12 mouse cellular contexts compared by ENCODE assay signal in the genomic region with DNA sequence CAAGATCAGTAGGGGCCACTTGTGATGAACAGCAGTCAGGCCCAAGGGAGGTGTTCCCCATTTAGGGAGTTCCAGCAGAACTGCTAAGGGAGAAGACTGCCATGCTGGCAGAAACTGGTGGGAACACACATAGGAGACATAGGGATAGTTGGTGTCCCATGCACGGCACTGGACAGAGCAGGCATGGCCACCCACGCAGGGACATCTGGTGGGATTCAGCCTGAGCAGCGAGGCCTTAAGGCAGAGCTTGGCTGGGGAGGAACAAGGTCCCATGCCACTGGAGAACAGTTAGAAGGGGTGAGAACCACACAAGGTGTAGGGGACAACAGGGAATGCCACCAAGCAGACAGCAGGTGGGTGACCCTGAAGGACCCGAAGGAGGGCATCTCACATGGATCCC. TPM values are rescaled to one million over a fixed set of nuclear protein-coding genes. Genes with fewer than 3 reads are reported as not detected.
DNase-seq lines count a peak whose midpoint lies in the region; ATAC-seq and TF ChIP-seq lines count a peak whose summit lies in the region.
"Had no signal": no experiment of that assay in that cellular context is flagged by ENCODE, and none has a peak within 500 bp of the region (broad histone marks: within the 10 kb centered on the region; RNA-seq: fewer than 3 reads in every experiment).

No protein-coding gene starts in this region.

- TF ChIP-seq POLR2A in olfactory bulb, adult 2 months (IDR thresholded peaks at IDR 0.05; ENCODE audit: insufficient read depth, low read depth, low read length), result no peak

- H3K9ac ChIP-seq in forebrain, embryonic 15.5 days (replicated peaks), result no peak overlapping the region; the same call in 1 of the 2 replicates
- H3K9ac ChIP-seq: liver, embryonic 15.5 days had no signal

- H3K27ac ChIP-seq in layer of hippocampus, adult 2 months, result peak overlapping the region; percentile 81; the same call in 1 of the 2 replicates
- peak overlapping the region; percentile 95 for H3K27ac ChIP-seq in forebrain, embryonic 15.5 days (replicated peaks)
- H3K27ac ChIP-seq in limb, embryonic 10.5 days, result peak overlapping the region; percentile 86
- peak overlapping the region; percentile 17 for H3K27ac ChIP-seq in olfactory bulb, adult 2 months (ENCODE audit: insufficient read depth, low read depth, low read length)
- H3K27ac ChIP-seq: kidney, postnatal 0 days; liver, embryonic 15.5 days; macrophage had no signal

- H3K4me2 ChIP-seq in forebrain, embryonic 15.5 days (replicated peaks), result 0 out of 2 replicates have a peak overlapping the region, but pooled peaks have one; percentile 2
- H3K4me2 ChIP-seq: liver, embryonic 15.5 days had no signal

- no peaks in the 10 kb centered on the region for H3K9me3 ChIP-seq in forebrain, embryonic 15.5 days
- H3K9me3 ChIP-seq in limb, embryonic 10.5 days (replicated peaks), result no peaks in the 10 kb centered on the region
- H3K9me3 ChIP-seq: liver, embryonic 15.5 days had no signal

- no peak overlapping the region for H3K4me3 ChIP-seq in layer of hippocampus, adult 2 months
- H3K4me3 ChIP-seq in forebrain, embryonic 15.5 days, result no peak overlapping the region
- H3K4me3 ChIP-seq in limb, embryonic 10.5 days, result no peak overlapping the region
- no peak overlapping the region for H3K4me3 ChIP-seq in olfactory bulb, adult 2 months (ENCODE audit: insufficient read depth, low read depth, low read length)
- H3K4me3 ChIP-seq: erythroblast, embryonic 14.5 days; liver, embryonic 15.5 days had no signal

- H3K4me1 ChIP-seq in forebrain, embryonic 15.5 days, result peaks cover 100% of the 10 kb centered on the region
- H3K4me1 ChIP-seq in limb, embryonic 10.5 days, result peaks cover 100% of the 10 kb centered on the region
- H3K4me1 ChIP-seq in olfactory bulb, adult 2 months (ENCODE audit: control insufficient read depth, insufficient read depth, low read length), result peaks cover 96% of the 10 kb centered on the region

- WGBS in forebrain, embryonic 15.5 days, result 72% methylated on average over 4 of the region's 4 CpGs
- WGBS in limb, embryonic 10.5 days, result 77% methylated on average over 4 of the region's 4 CpGs
- 61% methylated on average over 4 of the region's 4 CpGs for WGBS in olfactory bulb, adult 2 months

- DNase-seq in layer of hippocampus, adult 2 months (ENCODE audit: low spot score in 2 of 2), result no peak
- DNase-seq in layer of hippocampus, adult 8-10 months (ENCODE audit: low spot score in 2 of 2), result no peak
- DNase-seq in limb, embryonic 10.5 days (ENCODE audit: low spot score), result no peak
- no peak for DNase-seq in testis, postnatal 14 days (ENCODE audit: low spot score)
- no peak for DNase-seq in layer of hippocampus, adult 9-10 months (ENCODE audit: low spot score)
- no peak for DNase-seq in B cell, adult 2 months

- ATAC-seq in forebrain, embryonic 15.5 days (replicated peaks), result no peak

- no peaks in the 10 kb centered on the region for H3K36me3 ChIP-seq in forebrain, embryonic 15.5 days
- H3K36me3 ChIP-seq in limb, embryonic 10.5 days, result peaks cover 12% of the 10 kb centered on the region; the same call in 1 of the 2 replicates
- H3K36me3 ChIP-seq: liver, embryonic 15.5 days had no signal

- H3K27me3 ChIP-seq in forebrain, embryonic 15.5 days, result no peaks in the 10 kb centered on the region
- H3K27me3 ChIP-seq in limb, embryonic 10.5 days (ENCODE audit: low read depth, poor library complexity, severe bottlenecking), result no peaks in the 10 kb centered on the region
- H3K27me3 ChIP-seq: liver, embryonic 15.5 days had no signal

- TF ChIP-seq CTCF in layer of hippocampus, adult 2 months (conservative IDR thresholded peaks at IDR 0.05), result no peak
- no peak for TF ChIP-seq CTCF in olfactory bulb, adult 2 months (IDR thresholded peaks at IDR 0.05; ENCODE audit: insufficient read depth, low read depth, low read length)

RNA-seq across cellular contexts. Expression of a gene that starts 23.6 kb away (rescaled TPM):
- 100 to 1,000 TPM; 285 to 307 TPM for total RNA-seq in layer of hippocampus, adult 2 months (2021)
- 100 to 1,000 TPM; 246 to 324 (median 271) TPM for total RNA-seq in layer of hippocampus, adult 8-10 months (2022)
- polyA plus RNA-seq in forebrain, embryonic 15.5 days (2015; fragmentation: Nextera tagmentation; extraction: Ambion mirVana), result 30.2 and 31.6 TPM in 2 replicates
- polyA plus RNA-seq in limb, embryonic 10.5 days (2016; fragmentation: Nextera tagmentation; extraction: Ambion mirVana), result 22.4 and 26.8 TPM in 2 replicates
- not detected in 2 replicates for polyA plus RNA-seq in olfactory bulb, adult 2 months (2012; ENCODE audit: insufficient read depth, insufficient read length, low replicate concordance, missing spikeins)

Comparison
In these comparisons a context has a peak if more than half of its experiments do, and no peak if none do; other contexts are left out.
1. H3K27ac ChIP-seq: peak in every context shown above with its lines; median percentile 95 in forebrain, embryonic 15.5 days; 86 in limb, embryonic 10.5 days; 81 in layer of hippocampus, adult 2 months; 17 in olfactory bulb, adult 2 months.